Mouse (Mus musculus) lung, postnatal 0 days (tissue): Measurements from ENCODE around the gene Gkn1.
A peak's percentile ranks its signal among the peaks of the same experiment; 100 is the strongest.

Source experiments
- CTCF ChIP-seq: IDR thresholded peaks from 2 replicates; pipeline ENCODE4 v1.5.1; 2016; ENCODE audit warnings: antibody characterized with exemption, mild to moderate bottlenecking
- EP300 ChIP-seq: IDR thresholded peaks from 2 replicates; pipeline ENCODE4 v1.6.1; 2016; ENCODE audit warnings: antibody characterized with exemption, mild to moderate bottlenecking, control low read depth

GRCm38 (mm10) chr6:87328265-87329173 lies 22.2 kb downstream of the Gkn1 start:
- TF ChIP-seq CTCF (peak; percentile 22; the same call in 1 of the 2 replicates), EP300 (peak; percentile 49)
